Mouse (Mus musculus) C2C12 (cell line): ENCODE measurements around the gene Cdkn1a.

Experiments
- CEBPB ChIP-seq: IDR thresholded peaks from one replicate; pipeline ENCODE4 v1.6.1; 2011; ENCODE audit warnings: low read depth, mild to moderate bottlenecking, control low read depth, moderate library complexity
- CTCF ChIP-seq: IDR thresholded peaks from one replicate; pipeline ENCODE4 v1.5.1; 2011; ENCODE audit not compliant: control insufficient read depth, insufficient read depth, insufficient read length

DNA sequence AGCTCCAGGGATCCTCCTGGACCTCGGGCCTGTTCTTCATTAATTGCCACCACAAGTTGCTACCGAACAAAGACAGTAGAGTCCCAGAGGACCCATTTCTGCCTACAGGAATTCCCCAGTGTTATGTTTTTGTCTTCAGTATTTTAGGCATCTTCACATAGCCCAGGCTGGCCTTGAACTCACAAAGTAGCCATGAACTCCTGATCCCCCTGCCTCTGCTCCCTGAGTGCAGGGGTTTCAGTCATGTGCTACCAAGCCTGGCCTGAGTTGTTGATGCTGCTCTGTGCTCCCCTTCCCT is 26.8 kb upstream of the Cdkn1a start:
- TF ChIP-seq CEBPB (no peak), CTCF (no peak)
